Mouse (Mus musculus) C2C12 (cell line): ENCODE results near the gene Pdlim1.

Source experiments
- CTCF ChIP-seq: IDR thresholded peaks from one replicate; pipeline ENCODE4 v1.5.1; 2011; ENCODE audit not compliant: control insufficient read depth, insufficient read depth, insufficient read length
- MAX ChIP-seq: IDR thresholded peaks from one replicate; pipeline ENCODE4 v1.6.1; 2011; ENCODE audit warnings: mild to moderate bottlenecking, control low read depth
- MYOD1 ChIP-seq: IDR thresholded peaks from one replicate; pipeline ENCODE4 v1.6.1; 2011; ENCODE audit warnings: low read depth; ENCODE audit not compliant: control insufficient read depth, insufficient read length
- USF1 ChIP-seq: IDR thresholded peaks from one replicate; pipeline ENCODE4 v1.6.1; 2011; ENCODE audit warnings: low read depth, mild to moderate bottlenecking, control low read depth, moderate library complexity

- TF ChIP-seq USF1 (no peak), CTCF (no peak), MYOD1 (no peak), MAX (no peak)
These were observed 16.1 kb downstream of the Pdlim1 start for GRCm38 (mm10) chr19:40255561-40255960.
